Mouse (Mus musculus) left cerebral cortex, postnatal 10 days (tissue): ENCODE measurements at regions not wholly inside any gene's neighbourhood (a gene's known extent, or its start where the extent isn't known, plus 50 kb on each side); places are given as distances from the start of the nearest gene placed in this dataset.

Experiments used
- DNase-seq, 2 experiments: peaks; one replicate each; pipeline ENCODE4 v3.0.0; 2021 to 2022; ENCODE audit warnings: low spot score in 2 of 2, mixed read lengths in 1 of 2; ENCODE audit errors: extremely low spot score in 1 of 2
- intact Hi-C: fragments of 180-260 bp; cut with DNase I; formaldehyde crosslinking; loops from one replicate; pipeline ENCODE4 v1.15.1; 2025

DNA sequence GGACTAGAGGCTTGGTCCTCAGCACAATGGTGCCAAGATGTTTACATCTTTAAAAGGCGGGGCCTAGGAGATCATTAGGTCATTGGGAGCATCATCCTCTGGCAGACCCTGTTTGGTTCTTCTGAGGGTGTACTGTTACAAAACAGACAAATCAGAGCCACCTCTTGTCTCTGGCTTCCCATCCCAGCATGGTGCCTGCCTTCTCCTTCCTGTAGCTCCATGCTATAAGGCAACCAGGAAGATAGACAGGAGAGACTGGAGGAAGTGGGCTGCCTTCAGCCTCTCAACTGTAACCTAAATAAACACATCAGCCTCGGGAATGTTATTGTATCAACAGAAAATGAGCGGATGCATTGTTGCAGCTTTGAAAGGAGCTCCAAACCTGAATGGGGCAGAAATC, 529.8 kb upstream of the Gm765 start:
- intact Hi-C loops: no loop called here
- DNase-seq: peak in 1 of 2 experiments; percentile 78

DNA sequence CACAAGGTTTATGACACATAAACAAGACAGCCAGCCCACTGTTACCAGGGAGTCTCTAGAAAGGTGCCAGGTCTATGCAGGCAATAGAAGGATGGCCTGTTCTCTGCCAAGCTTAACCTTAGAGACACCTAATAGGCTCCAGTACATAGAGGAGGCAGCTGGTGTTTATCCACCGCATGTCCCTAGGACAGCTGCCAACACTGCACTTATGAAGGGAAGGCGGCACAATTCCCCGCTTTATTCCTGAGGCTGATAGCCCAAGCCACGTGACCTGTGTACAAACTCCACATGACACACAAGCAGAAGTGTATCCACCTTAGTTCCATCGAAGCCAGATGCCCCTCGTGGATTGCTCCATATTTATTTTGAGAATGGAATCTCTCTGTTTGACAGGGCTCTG, 527.2 kb upstream of the Gm765 start:
- intact Hi-C loops: no loop called here
- DNase-seq: peak; percentile 7 to 29

DNA sequence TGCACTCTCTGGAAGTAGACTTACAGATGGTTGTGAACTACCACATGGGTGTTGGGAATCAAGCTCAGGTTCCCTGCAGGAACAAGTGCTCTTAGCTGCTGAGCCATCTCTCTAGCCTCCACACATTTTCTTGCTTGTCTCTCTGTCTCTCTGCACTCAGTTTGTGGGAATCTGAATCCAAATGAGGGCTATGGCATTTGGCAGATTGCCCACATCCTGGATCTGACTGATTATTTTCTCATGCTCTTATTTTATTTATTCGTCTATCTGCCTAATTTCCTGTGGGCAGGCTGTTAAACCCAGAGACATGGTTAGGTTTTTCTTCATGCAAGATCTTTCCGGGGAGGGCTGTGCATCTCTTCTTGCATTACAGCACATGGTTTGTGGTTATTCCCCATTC, 521.8 kb upstream of the Gm765 start:
- intact Hi-C loops: no loop called here
- DNase-seq: peak in 1 of 2 experiments; percentile 43

DNA sequence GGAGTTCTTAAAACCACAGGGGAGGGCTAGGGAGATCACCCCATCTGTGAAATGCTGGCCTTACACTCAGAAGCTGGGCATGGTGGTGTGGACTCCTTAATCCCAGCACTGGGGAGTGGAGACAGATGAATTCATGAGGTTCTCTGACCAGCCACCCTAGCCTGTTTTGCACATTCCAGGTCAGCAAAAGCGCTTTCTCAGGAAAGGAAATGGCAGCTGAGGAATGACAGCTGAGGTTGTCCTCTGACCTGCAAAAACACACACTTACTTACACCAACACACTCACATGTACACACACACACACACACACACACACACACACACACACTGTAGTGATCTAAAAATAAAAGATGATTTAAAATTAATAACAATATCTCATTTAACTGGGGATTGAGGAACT, 513.4 kb upstream of the Gm765 start:
- intact Hi-C loops: no loop called here
- no peak for DNase-seq

DNA sequence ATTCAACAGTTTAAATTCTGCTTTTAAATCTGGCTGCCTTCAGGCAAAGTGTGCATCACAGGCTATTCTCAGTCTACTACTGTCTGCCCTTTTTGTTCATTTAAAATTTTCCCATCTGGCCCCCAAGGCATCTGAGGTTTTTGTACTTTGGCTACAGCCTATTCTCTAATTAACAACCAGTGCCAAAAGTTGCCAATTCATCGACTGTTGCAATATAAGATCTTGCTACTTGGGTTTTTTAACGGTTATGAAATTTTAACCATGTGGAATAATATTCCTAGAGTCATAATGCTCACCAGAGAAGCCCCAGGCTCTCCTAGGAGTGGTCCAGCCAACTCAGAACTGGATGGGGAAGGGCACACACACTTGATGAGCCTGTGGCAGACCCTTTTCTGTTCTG, 508.4 kb upstream of the Gm765 start:
- intact Hi-C loops: no loop called here
- DNase-seq: no peak

DNA sequence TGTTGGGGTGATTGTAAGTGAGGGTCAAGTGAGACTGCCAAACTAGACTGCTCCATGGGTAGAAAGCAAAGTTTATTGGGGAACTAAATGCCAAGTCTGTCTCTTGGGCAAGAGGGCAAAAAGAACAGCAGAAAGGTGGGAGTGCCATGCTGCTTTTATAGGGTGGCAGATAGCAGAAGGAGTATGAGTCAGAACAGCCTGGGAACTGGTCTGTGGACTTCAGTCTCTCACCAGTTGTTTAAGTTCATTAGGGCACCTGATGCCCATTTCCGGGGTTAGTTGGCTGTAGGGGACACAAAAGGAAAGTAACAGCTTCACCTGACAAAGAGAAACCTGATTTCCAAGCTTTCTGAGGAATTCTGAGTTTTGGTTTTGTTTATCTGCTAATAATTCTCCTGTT, 506.3 kb upstream of the Gm765 start:
- intact Hi-C loops: no loop called here
- no peak for DNase-seq

DNA sequence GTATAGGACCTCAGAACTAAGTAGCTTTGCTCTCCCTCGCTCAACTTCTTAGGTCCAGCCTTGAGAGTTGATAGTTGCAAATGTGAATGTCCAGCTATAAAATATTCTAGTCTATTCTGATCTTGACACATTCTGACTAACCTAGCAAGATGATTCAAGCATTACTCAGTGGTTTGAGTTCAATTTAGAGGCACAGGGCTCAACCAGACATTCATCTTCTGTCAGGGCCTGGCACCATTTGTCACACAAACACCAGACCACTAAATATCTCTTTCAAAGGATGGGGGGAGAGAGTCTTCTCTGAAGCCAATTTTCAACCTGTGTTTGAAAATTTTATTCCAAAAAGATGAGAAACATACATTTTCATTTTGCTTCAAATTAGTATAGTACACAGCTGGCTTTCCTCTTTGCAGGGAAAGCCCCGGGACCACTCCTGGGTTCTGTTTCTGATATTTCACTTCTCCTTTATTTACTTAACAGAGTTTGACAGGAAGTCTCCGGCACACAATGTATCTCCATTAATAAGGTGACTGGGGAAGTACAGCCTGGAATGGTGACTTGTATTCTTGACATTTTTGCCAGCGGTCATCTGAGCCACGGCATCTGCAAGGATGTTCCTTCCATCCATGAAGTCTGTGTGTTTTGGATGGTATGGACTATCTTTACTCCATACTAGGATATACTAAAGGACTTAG, 503.6 kb upstream of the Gm765 start:
- no peak for DNase-seq
- intact Hi-C loops: no loop called here

DNA sequence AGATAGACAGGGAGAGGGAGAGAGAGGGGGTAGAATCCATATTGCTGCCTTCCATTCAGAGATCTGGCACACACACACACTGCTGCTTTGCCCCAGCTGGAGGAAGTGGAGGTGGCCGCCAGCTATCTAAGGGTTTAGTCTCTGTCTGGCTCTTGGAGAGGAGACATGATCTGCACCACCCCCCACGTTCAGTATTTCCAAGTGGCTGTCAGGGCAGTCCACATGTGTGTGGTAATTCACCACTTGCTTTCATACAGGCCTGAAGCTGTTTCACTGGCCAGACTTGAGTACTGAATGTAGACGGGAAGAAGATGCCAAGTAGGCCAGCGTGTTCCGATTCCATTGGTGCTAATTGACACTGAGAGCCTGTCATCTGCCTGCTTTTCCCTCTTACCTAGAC, 501.0 kb upstream of the Gm765 start:
- intact Hi-C loops: no loop called here
- DNase-seq: peak in 1 of 2 experiments; percentile 21

DNA sequence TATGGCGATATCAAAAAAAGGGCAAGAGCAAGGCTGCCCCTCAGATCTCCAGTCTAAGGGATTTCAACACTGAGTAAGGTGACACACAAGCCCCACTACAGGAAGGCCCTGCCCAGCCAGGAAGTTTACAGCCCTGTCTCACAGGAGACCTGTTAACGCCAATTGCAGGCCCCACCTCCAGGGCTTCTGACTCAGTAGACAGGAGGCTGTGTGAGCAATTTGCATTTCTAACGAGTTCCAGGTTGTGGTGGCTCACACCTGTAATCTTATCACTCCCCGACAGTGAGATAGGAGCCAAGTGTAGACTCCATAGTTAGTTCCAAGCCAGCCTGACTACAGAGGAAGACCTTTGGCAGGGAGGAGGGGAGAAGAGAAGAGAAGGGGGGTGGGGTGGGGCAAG, 500.4 kb upstream of the Gm765 start:
- intact Hi-C loops: no loop called here

DNA sequence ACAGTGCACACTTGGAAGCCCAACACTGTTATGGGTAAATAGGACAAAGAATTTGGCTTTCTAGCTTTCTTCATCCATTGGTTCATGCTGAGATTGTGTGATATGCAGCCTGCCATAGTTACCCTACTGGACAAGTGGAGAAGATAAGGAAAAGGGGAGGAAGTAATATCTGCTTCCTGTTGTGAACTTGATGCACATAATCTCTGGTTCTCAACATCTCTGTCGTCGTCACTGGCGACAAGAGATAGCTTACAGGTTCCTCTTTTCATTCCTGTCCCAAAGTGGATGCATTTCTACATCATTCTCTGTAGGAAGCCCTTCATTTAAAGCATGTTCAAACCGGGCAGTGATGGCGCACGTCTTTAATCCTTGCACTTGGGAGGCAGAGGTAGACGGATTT, 491.4 kb upstream of the Gm765 start:
- DNase-seq: no peak
- intact Hi-C loops: no loop called here

More for the DNA sequence above, 500.4 kb upstream of the Gm765 start:
- DNase-seq: no peak

DNA sequence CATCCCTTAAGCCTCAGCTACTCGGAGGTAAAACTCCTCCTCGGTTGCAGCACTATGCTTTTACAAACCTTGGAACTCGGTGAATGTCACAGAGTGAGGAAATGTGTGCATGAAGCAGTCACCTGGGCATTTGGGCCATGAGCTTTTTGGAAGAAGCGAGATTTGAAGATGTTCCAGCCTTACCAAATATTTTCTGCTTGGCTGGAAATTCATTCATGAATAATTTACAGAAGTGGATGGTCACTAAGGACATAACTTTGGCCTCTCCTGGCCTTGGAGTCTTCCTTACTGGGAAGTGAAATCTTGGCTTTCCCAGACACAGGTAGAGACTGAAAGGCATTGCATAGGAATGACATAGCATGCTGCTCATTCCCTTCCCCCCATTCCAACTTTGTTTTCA, 487.6 kb upstream of the Gm765 start:
- intact Hi-C loops: no loop called here
- no peak for DNase-seq

DNA sequence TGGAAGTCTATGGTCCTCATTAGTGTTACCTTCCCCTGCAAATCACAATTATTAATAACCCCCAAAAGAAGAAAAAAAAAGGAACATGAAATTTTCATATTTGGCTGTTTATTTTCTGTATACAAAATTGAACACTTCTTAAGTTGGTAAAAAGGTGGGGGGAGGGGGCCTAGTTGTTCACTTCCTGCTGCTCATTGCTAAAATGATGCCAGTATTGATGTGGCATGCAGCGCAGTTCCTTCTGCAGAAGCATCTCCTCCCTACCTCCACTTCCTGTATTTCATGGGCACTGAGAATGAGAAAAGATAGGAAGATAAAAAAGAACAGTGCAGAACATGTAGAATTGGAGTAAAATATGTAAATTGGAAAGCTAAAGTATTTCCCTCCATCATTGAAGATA, 465.5 kb upstream of the Gm765 start:
- intact Hi-C loops: no loop called here
- no peak for DNase-seq

DNA sequence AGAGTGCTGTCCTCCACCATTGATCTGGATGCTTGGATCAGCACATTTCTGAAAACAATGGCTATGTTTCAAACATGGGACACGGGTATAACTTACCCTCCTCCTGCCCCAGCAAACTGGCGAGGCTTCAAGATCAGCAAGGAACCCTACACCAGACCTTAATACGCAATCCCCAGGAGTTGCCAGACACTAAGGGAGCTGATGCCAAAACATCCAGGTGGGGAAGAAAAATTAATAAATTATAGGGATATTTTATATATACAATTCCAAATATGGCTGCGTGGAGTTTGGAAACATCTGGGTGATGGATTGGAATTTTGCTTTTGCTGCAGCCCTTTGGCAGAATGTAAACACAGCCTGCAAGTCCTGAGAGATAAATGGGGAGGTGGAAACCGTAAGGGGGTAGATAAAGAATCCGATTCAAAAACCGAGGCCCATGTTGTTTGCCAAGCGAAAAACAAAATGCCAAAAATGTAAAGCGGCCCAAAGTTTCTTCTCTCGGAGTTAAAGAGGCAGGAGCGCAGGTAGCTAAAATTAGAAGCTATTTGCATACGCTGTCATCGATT, 460.9 kb upstream of the Gm765 start:
- intact Hi-C loops: no loop called here
- no peak for DNase-seq

DNA sequence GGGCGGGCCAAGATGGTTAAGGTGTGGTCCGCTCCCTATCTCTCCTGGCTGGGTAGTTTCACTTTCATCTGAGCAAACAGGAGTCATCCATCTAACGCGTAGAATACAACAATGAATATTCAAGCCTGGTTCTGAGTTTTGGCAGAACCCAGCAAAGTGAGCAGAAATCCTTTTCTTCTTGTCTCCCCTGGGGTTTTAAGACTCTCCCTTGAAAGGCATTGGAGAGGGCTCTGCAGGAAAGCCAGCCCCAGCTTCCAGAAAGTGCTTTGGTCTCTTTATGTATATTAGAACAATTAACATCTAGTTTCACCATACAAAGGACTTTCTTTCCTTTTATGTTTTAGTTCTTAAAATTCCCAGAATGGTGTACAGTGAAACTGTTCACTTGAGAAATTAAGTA, 458.5 kb upstream of the Gm765 start:
- no peak for DNase-seq
- intact Hi-C loops: no loop called here

DNA sequence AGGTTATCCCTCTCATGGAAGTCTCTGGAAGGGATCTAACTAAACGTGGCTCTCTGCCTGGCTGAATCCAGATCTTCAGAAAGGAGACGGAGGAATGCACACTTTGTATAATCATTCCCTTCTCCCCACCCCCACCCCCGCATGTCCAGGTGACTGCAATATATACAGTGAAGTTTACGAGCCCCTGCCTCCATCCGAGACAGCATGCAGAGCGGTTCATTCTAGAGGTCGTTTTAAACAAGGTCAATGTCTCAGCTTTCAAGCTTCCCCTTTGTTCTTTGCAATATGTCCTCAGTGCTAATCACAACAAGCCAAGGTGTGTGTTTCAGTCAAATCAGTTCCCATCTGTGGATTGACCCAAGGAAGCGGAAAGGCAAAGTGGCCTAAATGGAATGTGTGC, 457.5 kb upstream of the Gm765 start:
- DNase-seq: no peak
- intact Hi-C loops: no loop called here

DNA sequence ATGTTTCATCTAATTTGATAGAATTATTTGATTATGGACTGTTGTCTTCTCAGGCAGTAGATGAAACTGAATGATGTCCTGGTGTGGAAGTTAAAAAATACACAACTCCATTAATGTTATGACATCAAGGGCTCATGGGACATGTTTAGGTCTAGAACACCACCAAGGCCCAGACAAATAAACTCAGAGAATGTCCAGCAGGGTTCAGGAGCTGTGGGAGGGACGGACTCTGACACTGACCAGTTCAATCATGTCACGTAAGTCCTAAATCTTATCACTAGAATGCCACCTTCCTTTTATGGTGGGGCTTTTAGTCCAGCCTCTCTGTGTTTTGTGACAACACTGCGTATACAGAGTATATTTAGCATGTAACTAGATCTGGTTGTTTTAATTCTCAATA, 455.2 kb upstream of the Gm765 start:
- no peak for DNase-seq
- intact Hi-C loops: no loop called here

DNA sequence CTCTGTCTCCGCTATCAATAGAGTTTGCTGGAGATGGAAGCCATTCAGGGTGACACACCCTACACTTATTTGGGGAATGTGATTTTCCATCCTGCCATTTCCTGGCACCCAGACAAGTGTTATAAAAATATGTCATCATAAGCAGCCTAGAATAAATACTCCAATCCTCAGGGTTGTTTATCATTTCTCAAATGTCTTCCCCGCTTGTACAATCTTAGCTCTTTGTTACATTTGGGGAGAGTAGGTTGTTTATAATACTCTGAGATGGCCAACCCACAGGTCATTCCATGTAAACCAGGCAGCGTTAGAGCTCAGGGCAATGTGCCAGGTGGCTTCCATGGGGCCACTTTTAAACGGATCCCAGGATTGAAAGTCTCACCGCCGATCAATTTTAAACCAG, 454.8 kb upstream of the Gm765 start:
- intact Hi-C loops: no loop called here
- peak; percentile 23 to 43 for DNase-seq

DNA sequence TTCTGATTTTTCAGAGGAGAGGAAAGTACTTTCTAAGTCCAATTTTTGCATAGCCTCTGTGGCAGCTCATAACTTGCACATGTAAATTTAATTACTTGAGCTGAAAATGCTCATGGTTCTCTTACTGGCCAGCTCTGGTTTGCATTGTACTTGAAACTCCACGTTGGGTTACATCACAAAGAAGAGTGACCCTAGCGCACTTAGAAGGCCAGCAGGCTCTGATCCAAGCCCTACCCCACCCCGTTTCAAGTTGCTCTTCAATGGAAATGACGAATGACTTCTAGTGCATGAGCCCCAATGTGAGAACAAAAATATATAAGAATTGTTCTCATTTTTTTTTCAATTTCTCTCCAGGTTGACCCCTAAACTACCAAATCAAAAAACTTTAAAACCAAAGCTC, 454.1 kb upstream of the Gm765 start:
- intact Hi-C loops: no loop called here
- DNase-seq: no peak

DNA sequence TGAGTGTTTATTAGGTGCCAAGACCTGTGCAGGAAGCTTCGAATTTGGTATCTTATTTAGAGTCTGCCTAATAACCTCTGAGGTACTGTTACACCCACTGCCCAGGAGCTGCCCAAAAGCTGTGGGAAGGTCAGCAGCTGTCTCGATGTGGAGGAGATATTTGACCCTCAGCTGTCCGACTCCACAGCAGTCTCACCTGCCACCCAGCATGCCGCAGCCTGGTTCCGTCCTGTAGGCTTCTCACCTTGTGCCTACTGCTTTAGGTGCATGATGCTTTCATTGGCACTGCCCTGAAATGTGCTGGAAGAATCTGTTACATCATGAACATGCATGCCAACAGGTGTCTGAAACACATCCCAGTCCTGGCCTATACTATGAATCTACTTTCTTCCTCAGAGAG, 444.9 kb upstream of the Gm765 start:
- intact Hi-C loops: no loop called here
- no peak for DNase-seq

DNA sequence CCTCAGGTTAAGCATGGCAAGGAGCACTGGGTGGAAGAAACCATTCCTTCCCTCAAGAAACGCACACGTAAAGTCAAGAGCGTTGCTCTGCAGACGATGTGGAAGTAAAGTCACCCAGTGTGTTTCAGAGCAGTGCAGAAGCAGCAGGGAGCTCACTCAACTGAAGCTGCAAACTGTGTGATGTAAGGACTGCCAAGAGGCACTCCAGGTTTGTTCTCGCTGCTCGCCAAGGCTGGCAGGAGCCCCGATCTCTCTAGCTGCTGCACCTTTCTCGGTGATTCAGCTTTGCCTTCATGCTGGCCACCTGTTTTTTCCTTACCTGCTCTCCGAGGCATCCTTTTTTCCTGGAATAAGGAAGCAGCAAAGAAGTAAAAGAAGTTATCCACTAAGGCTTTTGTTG, 439.5 kb upstream of the Gm765 start:
- intact Hi-C loops: no loop called here
- no peak for DNase-seq

DNA sequence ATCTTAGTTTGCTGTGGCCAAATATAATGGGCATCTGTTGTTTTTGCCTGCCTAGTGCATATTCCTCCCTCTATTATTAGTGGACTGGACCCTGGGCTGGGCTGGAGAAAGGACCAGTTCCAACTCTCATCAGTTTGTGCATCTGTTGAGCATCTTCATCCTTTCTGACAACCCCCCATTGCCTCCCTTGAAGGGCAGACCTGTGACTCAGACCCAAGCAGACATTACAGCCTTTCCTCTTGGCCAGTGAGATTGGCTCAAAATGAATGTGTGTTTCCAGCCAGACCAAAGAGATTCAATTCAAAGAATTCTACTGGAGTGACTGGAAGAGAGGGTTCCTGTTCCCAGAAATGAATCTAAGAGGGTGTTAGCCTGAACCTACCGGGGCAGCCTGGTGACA, 433.2 kb upstream of the Gm765 start:
- no peak for DNase-seq
- intact Hi-C loops: no loop called here
